Mouse (Mus musculus) naive thymus-derived CD4-positive, alpha-beta T cell, adult 5 months (primary cell): ENCODE data around the gene Rpe65. TPM values are rescaled to one million over a fixed set of nuclear protein-coding genes. Genes with fewer than 3 reads are reported as not detected.

Experiments used
- polyA plus RNA-seq: library from polyadenylated mRNA; unstranded; fragments of 100-300 nt; shearing (Covaris generic); gene quantifications from one replicate; pipeline ENCODE4 v1.2.1, GENCODE M21; 2017

Gene Rpe65
- not detected for polyA plus RNA-seq

GRCm38 (mm10) chr3:159598875-159599274 lies at the start of gene Rpe65:
TSS of gene Rpe65 (plus strand) at chr3:159599175.

Other genes starting within 250 kb of the Rpe65 start
- 0.29 TPM for gene Depdc1a, start 103.7 kb upstream of the Rpe65 start, polyA plus RNA-seq
- gene Wls, start 240.5 kb downstream of the Rpe65 start, polyA plus RNA-seq, result 10.3 TPM